Mouse (Mus musculus): ENCODE results near the gene Irx3.

DNA sequence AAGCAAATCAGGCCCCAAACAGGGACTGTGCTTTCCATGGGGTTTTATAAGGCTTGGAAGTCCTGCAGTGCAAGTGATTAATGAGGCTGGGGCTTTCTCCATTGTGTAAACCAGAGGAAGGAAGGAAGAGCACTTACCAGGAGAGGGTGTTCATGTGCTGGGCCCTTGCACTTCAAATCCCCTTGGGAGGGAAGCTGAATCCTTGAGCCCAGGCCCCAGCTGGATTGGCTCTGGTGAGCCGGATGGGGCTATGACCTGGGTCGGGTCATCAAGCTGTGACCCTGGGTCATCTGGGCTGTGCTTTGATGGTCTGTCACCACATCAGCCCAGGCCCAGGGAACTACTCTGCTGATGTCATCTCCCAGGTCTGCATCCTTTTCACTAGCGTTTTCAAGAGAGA, 16.9 kb upstream of the Irx3 start:
- TF ChIP-seq POLR2A (IDR thresholded peaks at IDR 0.05; ENCODE audit: borderline replicate concordance, low read depth, low read length) (no peak), CTCF (IDR thresholded peaks at IDR 0.05; ENCODE audit: low read depth, low read length) (no peak)

Measured in bone marrow macrophage, adult 2 months (primary cell).